Mouse (Mus musculus): ENCODE results near the gene Cdc37l1.

GRCm38 (mm10) chr19:28994870-28995269, 4.7 kb downstream of the Cdc37l1 start:
- TF ChIP-seq CTCF (IDR thresholded peaks at IDR 0.05; ENCODE audit: low read depth) (no peak), EP300 (optimal IDR thresholded peaks at IDR 0.05) (no peak)

Measured in stomach, postnatal 0 days (tissue).